Mouse (Mus musculus): ENCODE measurements around the gene Rpia. TPM values are rescaled to one million over a fixed set of nuclear protein-coding genes. Genes with fewer than 3 reads are reported as not detected.

Rpia gene
- polyA plus RNA-seq, 1 experiment = 10.0 TPM

- TF ChIP-seq MAX (IDR thresholded peaks at IDR 0.05) (no peak), FOSL1 (IDR thresholded peaks at IDR 0.05; ENCODE audit: insufficient read depth, low read length, poor library complexity, severe bottlenecking) (no peak), USF1 (IDR thresholded peaks at IDR 0.05; ENCODE audit: low read depth) (no peak), MYOG (IDR thresholded peaks at IDR 0.05; ENCODE audit: control insufficient read depth, extremely low read depth, insufficient read length) (no peak), CEBPB (IDR thresholded peaks at IDR 0.05; ENCODE audit: low read depth) (no peak), CTCF (IDR thresholded peaks at IDR 0.05; ENCODE audit: control insufficient read depth, insufficient read depth, insufficient read length) (no peak), MYOD1 (IDR thresholded peaks at IDR 0.05; ENCODE audit: control insufficient read depth, insufficient read length, low read depth) (no peak)
- no peak overlapping the region for H3ac ChIP-seq (ENCODE audit: control insufficient read depth, insufficient read length, low read depth)
- no peaks in the 10 kb centered on the region for H3K79me2 ChIP-seq (ENCODE audit: control insufficient read depth, insufficient read depth)
- H3K27me3 ChIP-seq (ENCODE audit: control insufficient read depth, insufficient read depth, insufficient read length) = no peaks in the 10 kb centered on the region
- no peaks in the 10 kb centered on the region for H3K79me3 ChIP-seq (ENCODE audit: low read depth)
- peaks cover 4% of the 10 kb centered on the region for H3K36me3 ChIP-seq (ENCODE audit: control insufficient read depth, insufficient read depth)
- no peak overlapping the region for H3K4me3 ChIP-seq (ENCODE audit: insufficient read depth, poor library complexity, severe bottlenecking)
Measured at GRCm38 (mm10) chr6:70760951-70761350, 31.1 kb downstream of the Rpia start.

- Histone ChIP-seq H3K36me3 (ENCODE audit: control insufficient read depth, insufficient read depth) (no peaks in the 10 kb centered on the region), H3K27me3 (ENCODE audit: control insufficient read depth, insufficient read depth, insufficient read length) (no peaks in the 10 kb centered on the region), H3K79me3 (ENCODE audit: low read depth) (no peaks in the 10 kb centered on the region), H3K79me2 (ENCODE audit: control insufficient read depth, insufficient read depth) (no peaks in the 10 kb centered on the region), H3ac (ENCODE audit: control insufficient read depth, insufficient read length, low read depth) (no peak overlapping the region), H3K4me3 (ENCODE audit: insufficient read depth, poor library complexity, severe bottlenecking) (no peak overlapping the region)
- TF ChIP-seq MYOG (IDR thresholded peaks at IDR 0.05; ENCODE audit: control insufficient read depth, extremely low read depth, insufficient read length) = no peak
- TF ChIP-seq CEBPB (IDR thresholded peaks at IDR 0.05; ENCODE audit: low read depth) = no peak
- TF ChIP-seq FOSL1 (IDR thresholded peaks at IDR 0.05; ENCODE audit: insufficient read depth, low read length, poor library complexity, severe bottlenecking) = no peak
- no peak for TF ChIP-seq CTCF (IDR thresholded peaks at IDR 0.05; ENCODE audit: control insufficient read depth, insufficient read depth, insufficient read length)
- no peak for TF ChIP-seq MAX (IDR thresholded peaks at IDR 0.05)
Measured at GRCm38 (mm10) chr6:70754833-70755232, 37.2 kb downstream of the Rpia start.

GRCm38 (mm10) chr6:70752351-70752750, 39.7 kb downstream of the Rpia start:
- Histone ChIP-seq H3K27me3 (ENCODE audit: control insufficient read depth, insufficient read depth, insufficient read length) (no peaks in the 10 kb centered on the region), H3K79me3 (ENCODE audit: low read depth) (no peaks in the 10 kb centered on the region), H3K4me3 (ENCODE audit: insufficient read depth, poor library complexity, severe bottlenecking) (no peak overlapping the region), H3K79me2 (ENCODE audit: control insufficient read depth, insufficient read depth) (no peaks in the 10 kb centered on the region), H3K36me3 (ENCODE audit: control insufficient read depth, insufficient read depth) (no peaks in the 10 kb centered on the region), H3ac (ENCODE audit: control insufficient read depth, insufficient read length, low read depth) (no peak overlapping the region)
- no peak for TF ChIP-seq MYOD1 (IDR thresholded peaks at IDR 0.05; ENCODE audit: control insufficient read depth, insufficient read length, low read depth)
- TF ChIP-seq MAX (IDR thresholded peaks at IDR 0.05) = no peak
- TF ChIP-seq FOSL1 (IDR thresholded peaks at IDR 0.05; ENCODE audit: insufficient read depth, low read length, poor library complexity, severe bottlenecking) = no peak
- no peak for TF ChIP-seq CTCF (IDR thresholded peaks at IDR 0.05; ENCODE audit: control insufficient read depth, insufficient read depth, insufficient read length)
- no peak for TF ChIP-seq CEBPB (IDR thresholded peaks at IDR 0.05; ENCODE audit: low read depth)
- TF ChIP-seq USF1 (IDR thresholded peaks at IDR 0.05; ENCODE audit: low read depth) = no peak
- no peak for TF ChIP-seq MYOG (IDR thresholded peaks at IDR 0.05; ENCODE audit: control insufficient read depth, extremely low read depth, insufficient read length)

GRCm38 (mm10) chr6:70751898-70752273, 40.1 kb downstream of the Rpia start:
- H3K79me2 ChIP-seq (ENCODE audit: control insufficient read depth, insufficient read depth) = no peaks in the 10 kb centered on the region

GRCm38 (mm10) chr6:70751251-70751897, 40.7 kb downstream of the Rpia start:
- TF ChIP-seq MYOD1 (IDR thresholded peaks at IDR 0.05; ENCODE audit: control insufficient read depth, insufficient read length, low read depth) = no peak
- no peak for TF ChIP-seq FOSL1 (IDR thresholded peaks at IDR 0.05; ENCODE audit: insufficient read depth, low read length, poor library complexity, severe bottlenecking)
- TF ChIP-seq MAX (IDR thresholded peaks at IDR 0.05) = no peak
- no peak for TF ChIP-seq USF1 (IDR thresholded peaks at IDR 0.05; ENCODE audit: low read depth)
- TF ChIP-seq MYOG (IDR thresholded peaks at IDR 0.05; ENCODE audit: control insufficient read depth, extremely low read depth, insufficient read length) = no peak
- no peak for TF ChIP-seq CEBPB (IDR thresholded peaks at IDR 0.05; ENCODE audit: low read depth)
- no peak for TF ChIP-seq CTCF (IDR thresholded peaks at IDR 0.05; ENCODE audit: control insufficient read depth, insufficient read depth, insufficient read length)
- Histone ChIP-seq H3K4me3 (ENCODE audit: insufficient read depth, poor library complexity, severe bottlenecking) (no peak overlapping the region), H3ac (ENCODE audit: control insufficient read depth, insufficient read length, low read depth) (no peak overlapping the region), H3K79me3 (ENCODE audit: low read depth) (no peaks in the 10 kb centered on the region), H3K79me2 (ENCODE audit: control insufficient read depth, insufficient read depth) (no peaks in the 10 kb centered on the region), H3K36me3 (ENCODE audit: control insufficient read depth, insufficient read depth) (no peaks in the 10 kb centered on the region), H3K27me3 (ENCODE audit: control insufficient read depth, insufficient read depth, insufficient read length) (no peaks in the 10 kb centered on the region)

More at GRCm38 (mm10) chr6:70751898-70752273, 40.1 kb downstream of the Rpia start:
- Histone ChIP-seq H3K79me3 (ENCODE audit: low read depth) (no peaks in the 10 kb centered on the region), H3K27me3 (ENCODE audit: control insufficient read depth, insufficient read depth, insufficient read length) (no peaks in the 10 kb centered on the region), H3ac (ENCODE audit: control insufficient read depth, insufficient read length, low read depth) (no peak overlapping the region), H3K36me3 (ENCODE audit: control insufficient read depth, insufficient read depth) (no peaks in the 10 kb centered on the region), H3K4me3 (ENCODE audit: insufficient read depth, poor library complexity, severe bottlenecking) (no peak overlapping the region)
- TF ChIP-seq CTCF (IDR thresholded peaks at IDR 0.05; ENCODE audit: control insufficient read depth, insufficient read depth, insufficient read length) = no peak

GRCm38 (mm10) chr6:70749750-70750149, 42.3 kb downstream of the Rpia start:
- Histone ChIP-seq H3ac (ENCODE audit: control insufficient read depth, insufficient read length, low read depth) (no peak overlapping the region), H3K27me3 (ENCODE audit: control insufficient read depth, insufficient read depth, insufficient read length) (no peaks in the 10 kb centered on the region), H3K4me3 (ENCODE audit: insufficient read depth, poor library complexity, severe bottlenecking) (no peak overlapping the region), H3K36me3 (ENCODE audit: control insufficient read depth, insufficient read depth) (no peaks in the 10 kb centered on the region), H3K79me2 (ENCODE audit: control insufficient read depth, insufficient read depth) (no peaks in the 10 kb centered on the region), H3K79me3 (ENCODE audit: low read depth) (no peaks in the 10 kb centered on the region)
- TF ChIP-seq FOSL1 (IDR thresholded peaks at IDR 0.05; ENCODE audit: insufficient read depth, low read length, poor library complexity, severe bottlenecking) (no peak), MYOD1 (IDR thresholded peaks at IDR 0.05; ENCODE audit: control insufficient read depth, insufficient read length, low read depth) (no peak), MAX (IDR thresholded peaks at IDR 0.05) (no peak), CEBPB (IDR thresholded peaks at IDR 0.05; ENCODE audit: low read depth) (no peak), MYOG (IDR thresholded peaks at IDR 0.05; ENCODE audit: control insufficient read depth, extremely low read depth, insufficient read length) (no peak), USF1 (IDR thresholded peaks at IDR 0.05; ENCODE audit: low read depth) (no peak)

Measured in C2C12 (cell line).